Mouse (Mus musculus) cerebellum, postnatal 25 days (tissue): Measurements from ENCODE around the gene Dnah17.

ENCODE experiments used
- DNase-seq, 2 experiments: peaks; one replicate each; pipeline ENCODE4 v3.0.0; 2021; ENCODE audit warnings: mixed read lengths in 2 of 2

The Dnah17 gene

GRCm38 (mm10) chr11:118142547-118143165 lies 12.2 kb upstream of the Dnah17 start:
- DNase-seq, result no peak

GRCm38 (mm10) chr11:118140771-118141565 lies 10.5 kb upstream of the Dnah17 start:
- no peak for DNase-seq

- peak; percentile 64 to 67 for DNase-seq
These were observed 7.9 kb upstream of the Dnah17 start for GRCm38 (mm10) chr11:118138347-118138746.

DNA sequence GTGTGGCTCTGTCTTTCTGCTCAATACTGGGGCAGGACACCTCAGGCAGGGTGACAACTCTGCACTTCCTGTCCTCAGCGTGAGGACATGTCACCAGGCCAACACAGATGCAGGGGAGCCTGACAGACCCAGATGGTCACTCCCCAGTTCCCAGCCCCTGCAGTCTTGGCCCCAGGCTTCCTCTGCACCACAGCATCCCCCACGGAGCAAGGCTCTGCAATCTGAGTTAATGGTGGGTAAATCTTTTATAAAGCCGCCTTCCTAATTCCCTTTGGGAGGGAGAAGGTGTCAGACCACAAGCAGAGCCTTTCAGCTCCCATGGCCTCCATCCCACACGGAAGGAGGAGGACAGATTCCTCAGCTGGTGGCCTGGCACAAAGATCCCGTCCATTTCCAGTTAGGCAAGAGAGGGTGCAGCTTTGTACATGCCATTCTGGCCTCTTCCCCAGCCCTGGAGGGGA lies 5.8 kb upstream of the Dnah17 start:
- DNase-seq, result peak; percentile 45 to 54

DNA sequence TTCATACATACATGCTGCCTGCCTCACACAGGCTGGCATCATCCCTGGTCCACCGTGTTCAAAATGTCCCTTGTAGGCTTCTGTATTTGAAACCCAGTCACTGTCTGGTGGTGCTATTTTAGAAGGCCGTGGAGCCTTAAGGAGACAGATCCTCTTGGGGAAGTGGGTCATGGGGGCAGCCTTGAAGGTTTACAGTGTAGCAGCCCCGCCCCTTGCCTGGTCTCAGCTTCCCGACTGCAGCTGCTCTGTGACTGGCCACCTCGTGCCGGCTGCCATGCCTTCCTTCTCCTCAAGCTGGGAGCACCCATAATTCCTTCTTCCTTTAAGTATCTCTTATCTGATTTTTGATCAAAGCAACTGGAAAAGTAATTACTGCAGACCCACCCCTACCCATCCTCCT lies 4.8 kb upstream of the Dnah17 start:
- DNase-seq, result no peak

DNA sequence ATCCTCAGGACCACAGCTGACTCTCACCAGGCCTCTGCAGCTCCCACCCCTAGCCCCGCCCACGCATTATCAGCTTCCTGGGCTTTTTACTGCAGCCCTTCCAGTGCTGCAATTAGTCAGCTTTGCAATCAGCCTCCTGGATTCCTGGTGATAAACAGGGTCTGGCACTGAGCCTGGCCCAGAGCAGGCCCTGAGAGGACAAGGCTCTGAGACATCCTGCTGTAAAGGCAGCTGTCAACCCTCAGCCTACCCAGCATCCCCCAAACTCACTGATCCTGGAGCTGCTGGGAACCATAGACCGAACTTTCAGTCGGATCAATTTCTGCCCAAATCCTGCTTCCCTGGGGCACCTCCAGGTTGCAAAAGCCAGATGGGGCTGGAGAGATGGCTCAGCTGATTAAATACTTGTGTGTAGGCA lies 3.3 kb upstream of the Dnah17 start:
- DNase-seq, result peak; percentile 49 to 68

DNA sequence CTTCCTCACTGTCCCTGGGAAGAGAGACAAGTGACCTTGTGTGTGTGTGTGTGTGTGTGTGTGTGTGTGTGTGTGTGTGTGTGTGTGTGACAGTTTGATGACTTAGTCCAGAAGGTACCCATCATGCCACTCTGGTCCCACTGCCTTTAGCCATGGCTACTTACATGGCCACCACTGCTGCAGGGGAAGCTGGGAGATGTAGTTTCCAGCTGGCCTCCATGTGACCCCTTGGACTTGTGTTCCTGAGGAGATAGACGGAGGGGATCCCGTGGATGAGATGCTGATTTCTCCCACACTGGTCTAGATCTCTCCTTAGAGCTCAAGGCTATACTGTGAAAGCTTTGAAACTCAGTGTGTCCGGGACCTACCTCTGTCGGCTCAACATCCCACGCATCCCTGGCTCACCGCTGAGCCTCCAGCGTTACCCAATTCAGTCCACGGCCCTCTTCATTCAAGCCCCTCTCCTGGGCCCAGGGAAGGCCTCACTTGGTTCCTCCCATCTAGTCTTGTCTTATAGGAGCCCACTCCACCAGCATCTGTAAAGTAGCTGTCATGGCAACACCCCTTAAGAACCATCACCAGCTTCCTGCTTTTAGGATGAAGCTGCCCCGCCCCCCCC lies 2.8 kb upstream of the Dnah17 start:
- DNase-seq, result peak in 1 of 2 experiments; percentile 25

GRCm38 (mm10) chr11:118132136-118132535 lies 1.7 kb upstream of the Dnah17 start:
- peak; percentile 31 to 47 for DNase-seq

DNA sequence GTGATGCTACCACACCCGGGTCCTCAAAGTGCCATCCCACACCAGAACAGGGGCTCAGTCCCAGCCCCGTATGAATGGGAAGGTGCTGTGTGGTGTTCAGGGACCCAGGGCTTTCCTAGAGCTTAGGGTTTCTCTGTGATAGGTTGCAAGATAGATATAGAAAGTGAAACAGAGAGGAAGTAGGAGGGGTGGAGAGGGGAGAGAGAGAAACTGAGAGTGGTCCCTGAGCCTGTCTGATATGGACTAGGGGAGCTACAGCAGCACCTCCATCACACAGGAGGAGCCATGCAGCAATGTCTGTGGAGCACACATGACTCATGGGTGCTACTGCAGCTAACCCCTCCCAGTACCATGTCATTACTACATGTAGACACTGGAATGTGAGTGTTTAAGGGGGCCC lies 622 bp downstream of the Dnah17 start:
- no peak for DNase-seq

GRCm38 (mm10) chr11:118121592-118121991 lies 8.8 kb downstream of the Dnah17 start:
- DNase-seq, result no peak

- no peak for DNase-seq
These were observed 11.7 kb downstream of the Dnah17 start for GRCm38 (mm10) chr11:118118777-118119176.

DNA sequence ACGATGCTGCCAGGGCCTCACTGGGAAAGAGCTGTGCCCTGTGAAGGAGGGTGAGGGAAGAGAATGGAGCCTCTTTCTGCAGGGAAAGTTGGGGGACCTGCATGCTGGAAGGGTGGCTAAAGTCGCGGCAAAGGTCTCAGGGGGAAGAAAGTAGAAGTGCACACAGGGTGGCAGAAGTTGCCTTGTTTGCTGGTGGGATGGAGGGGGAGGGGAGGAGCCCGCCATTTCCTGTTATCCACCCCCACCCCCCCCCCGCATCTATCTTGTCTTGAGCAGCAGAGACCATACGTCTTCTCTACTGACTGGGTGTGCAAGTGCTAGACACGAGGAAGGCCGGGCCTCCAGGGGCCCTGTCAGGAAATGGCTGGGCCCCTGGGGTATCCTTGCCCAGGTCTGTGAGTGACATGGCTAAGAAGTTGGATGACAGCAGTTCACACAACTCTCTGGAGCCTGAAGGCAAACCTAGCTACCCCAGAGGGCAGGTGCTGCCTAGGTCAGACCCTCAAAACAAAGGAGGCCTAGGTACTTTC lies 15.8 kb downstream of the Dnah17 start:
- no peak for DNase-seq

GRCm38 (mm10) chr11:118113516-118114205 lies 16.8 kb downstream of the Dnah17 start:
- no peak for DNase-seq

DNA sequence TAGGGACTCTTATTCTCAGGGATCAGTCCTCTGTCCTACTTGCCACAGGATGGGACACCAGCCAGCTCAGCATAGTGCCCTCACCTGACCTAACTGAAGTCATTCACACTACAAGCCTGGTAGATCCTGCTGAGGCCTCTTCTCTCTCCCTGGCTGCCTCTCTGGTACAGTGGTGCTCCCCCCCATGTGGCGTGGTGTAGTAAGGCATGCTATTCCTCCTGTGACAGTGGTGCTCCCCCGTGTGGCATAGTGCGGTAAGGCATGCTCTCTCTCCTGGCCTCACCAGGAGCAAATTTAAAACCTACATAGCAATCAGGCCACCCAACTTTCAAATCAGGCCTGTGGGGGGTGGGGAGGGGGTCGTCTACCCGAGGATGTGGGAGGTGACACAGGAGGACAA lies 26.4 kb downstream of the Dnah17 start:
- DNase-seq, result peak; percentile 81 to 89

GRCm38 (mm10) chr11:118103383-118103782 lies 27.1 kb downstream of the Dnah17 start:
- no peak for DNase-seq

GRCm38 (mm10) chr11:118102838-118103237 lies 27.6 kb downstream of the Dnah17 start:
- peak; percentile 88 to 92 for DNase-seq

DNA sequence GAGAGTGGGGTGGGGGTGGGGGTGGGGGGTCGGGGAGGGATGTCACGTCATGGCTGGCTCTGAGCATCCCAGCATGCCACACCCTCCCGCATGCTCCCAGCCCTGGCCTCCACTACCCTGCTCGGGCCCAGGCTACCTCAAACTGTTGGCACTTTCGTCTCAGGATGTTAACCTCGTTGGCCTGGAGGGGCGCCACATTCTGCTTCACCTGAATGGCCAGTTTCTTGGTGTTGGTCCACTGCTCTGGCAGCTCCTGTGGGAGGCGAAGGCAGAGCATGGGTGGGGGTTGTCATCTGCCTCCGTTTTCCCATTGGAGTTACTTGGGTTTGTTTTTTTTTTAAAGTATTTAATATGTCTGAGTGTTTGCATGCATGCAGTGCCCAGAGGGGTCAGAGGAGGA lies 29.3 kb downstream of the Dnah17 start:
- no peak for DNase-seq

DNA sequence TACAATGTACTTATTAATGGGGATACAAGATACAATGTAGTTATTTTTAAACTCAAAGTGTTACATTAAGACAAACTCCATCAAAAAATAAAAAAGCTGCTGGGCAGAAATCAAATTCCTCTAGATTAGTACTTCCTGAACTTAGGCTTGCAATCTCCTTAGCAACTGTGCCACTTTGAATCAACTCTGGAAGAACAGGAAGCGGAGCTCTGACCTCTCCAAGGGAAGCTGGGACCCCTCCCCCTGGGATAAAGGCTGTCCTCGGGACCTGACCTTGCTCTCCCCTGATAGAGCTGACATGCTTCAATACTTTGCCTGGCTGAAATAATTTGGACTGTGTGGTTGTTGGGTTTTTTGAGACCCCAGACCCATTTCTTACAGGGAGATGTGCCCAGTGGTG lies 33.7 kb downstream of the Dnah17 start:
- no peak for DNase-seq

DNA sequence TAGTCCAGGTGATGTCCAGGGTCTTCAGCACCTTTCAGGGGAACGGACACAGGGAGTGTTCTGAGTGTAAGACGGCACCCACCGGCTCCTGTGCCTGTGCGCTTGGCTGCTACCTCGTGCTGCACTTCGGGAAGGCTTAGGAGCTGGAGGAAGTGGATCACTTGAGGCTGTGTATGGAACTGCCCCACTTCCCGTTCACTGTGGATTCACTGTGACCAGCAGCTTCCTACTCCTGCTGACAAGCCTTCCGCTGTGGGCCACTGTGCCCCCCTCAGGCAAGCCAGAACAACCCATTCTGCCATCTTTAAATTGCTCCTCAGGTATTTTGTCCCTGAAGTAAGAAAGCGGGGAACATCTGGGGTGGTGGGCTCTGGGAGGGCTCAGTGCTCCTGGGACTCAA lies 35.4 kb downstream of the Dnah17 start:
- DNase-seq, result no peak

DNA sequence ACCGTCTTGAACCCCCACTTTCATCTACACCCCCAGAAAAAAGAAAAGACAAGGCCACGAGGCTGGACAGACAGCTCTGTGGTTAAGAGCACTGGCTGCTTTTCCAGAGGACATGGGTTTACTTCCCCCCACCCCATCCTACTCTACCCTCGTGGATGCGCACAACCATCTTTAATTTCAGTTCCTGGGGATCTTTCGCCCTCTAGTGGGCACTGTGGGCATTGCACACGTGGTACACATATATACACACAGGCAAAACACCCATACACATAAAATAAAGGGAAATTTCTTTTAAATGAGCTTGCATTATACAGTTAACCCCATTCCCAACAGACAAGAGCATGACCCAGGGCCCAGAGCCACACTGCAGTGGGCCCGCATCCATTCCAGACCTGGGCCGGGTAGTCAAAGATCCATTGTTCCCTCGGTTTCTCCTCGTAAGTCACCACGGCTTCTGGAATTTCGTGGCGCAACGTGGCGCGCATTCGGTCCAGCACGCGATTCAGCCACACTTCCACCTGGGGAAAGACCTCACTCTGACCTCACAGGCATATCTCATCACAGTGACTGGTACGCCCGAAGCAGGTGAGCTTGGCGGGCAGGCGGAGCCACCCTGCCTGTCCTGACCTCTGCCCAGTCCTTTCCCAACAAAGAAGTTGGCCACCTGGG lies 39.3 kb downstream of the Dnah17 start:
- DNase-seq, result no peak

DNA sequence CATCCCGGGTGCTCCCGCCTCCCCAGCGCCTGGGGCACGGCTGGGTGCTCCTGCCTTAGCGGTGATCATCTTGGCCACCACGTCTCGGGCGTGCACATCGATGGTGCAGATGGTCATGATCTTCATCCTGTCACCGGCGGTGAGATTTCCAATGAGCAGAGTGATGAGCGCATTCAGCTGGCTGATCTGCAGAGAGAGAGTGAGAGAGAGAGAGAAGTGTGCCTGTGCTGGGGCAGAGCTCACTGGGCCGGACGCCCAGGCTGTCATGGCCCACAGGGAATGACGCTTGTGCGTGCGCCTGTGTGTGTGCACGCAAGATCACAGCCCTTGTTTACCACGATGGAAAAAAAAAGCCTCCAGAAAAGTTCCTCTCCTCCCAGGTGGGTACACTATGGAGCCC lies 41.5 kb downstream of the Dnah17 start:
- no peak for DNase-seq

- no peak for DNase-seq
These were observed 44.5 kb downstream of the Dnah17 start for GRCm38 (mm10) chr11:118085961-118086360.
